Mouse (Mus musculus) thymus, postnatal 36 days (tissue): ENCODE results near the gene Wnt9a.

Experiments
- DNase-seq, 2 experiments: peaks; one replicate each; pipeline ENCODE4 v3.0.0; 2022; ENCODE audit warnings: mixed read lengths in 2 of 2

Wnt9a gene

GRCm38 (mm10) chr11:59305008-59305820, 1.5 kb upstream of the Wnt9a start:
- DNase-seq, result no peak

GRCm38 (mm10) chr11:59305821-59306215, 910 bp upstream of the Wnt9a start:
- DNase-seq, result no peak

- DNase-seq, result peak; percentile 55 to 61
These were observed 865 bp downstream of the Wnt9a start for GRCm38 (mm10) chr11:59307422-59308163.

GRCm38 (mm10) chr11:59308164-59308542, 1.4 kb downstream of the Wnt9a start:
- no peak for DNase-seq

- DNase-seq, result no peak
These were observed 1.9 kb downstream of the Wnt9a start for GRCm38 (mm10) chr11:59308625-59309024.

- DNase-seq, result no peak
These were observed 2.5 kb downstream of the Wnt9a start for GRCm38 (mm10) chr11:59309106-59309805.

- DNase-seq, result no peak
These were observed 3.2 kb downstream of the Wnt9a start for GRCm38 (mm10) chr11:59309976-59310375.

GRCm38 (mm10) chr11:59312060-59312459, 5.3 kb downstream of the Wnt9a start:
- no peak for DNase-seq

GRCm38 (mm10) chr11:59312501-59312900, 5.8 kb downstream of the Wnt9a start:
- DNase-seq, result no peak

- no peak for DNase-seq
These were observed 6.5 kb downstream of the Wnt9a start for GRCm38 (mm10) chr11:59313029-59313811.

- no peak for DNase-seq
These were observed 7.2 kb downstream of the Wnt9a start for GRCm38 (mm10) chr11:59313944-59314343.

GRCm38 (mm10) chr11:59316517-59316916, 9.8 kb downstream of the Wnt9a start:
- no peak for DNase-seq

- no peak for DNase-seq
These were observed 16.3 kb downstream of the Wnt9a start for GRCm38 (mm10) chr11:59322988-59323387.

GRCm38 (mm10) chr11:59324777-59325176, 18.0 kb downstream of the Wnt9a start:
- DNase-seq, result no peak

GRCm38 (mm10) chr11:59327625-59328024, 20.9 kb downstream of the Wnt9a start:
- DNase-seq, result no peak

- DNase-seq, result no peak
These were observed 22.9 kb downstream of the Wnt9a start for GRCm38 (mm10) chr11:59329616-59330015.

- peak; percentile 39 to 50 for DNase-seq
These were observed 23.8 kb downstream of the Wnt9a start for GRCm38 (mm10) chr11:59330560-59330959.

- DNase-seq, result no peak
These were observed 24.6 kb downstream of the Wnt9a start for GRCm38 (mm10) chr11:59331167-59331869.

- DNase-seq, result no peak
These were observed 26.2 kb downstream of the Wnt9a start for GRCm38 (mm10) chr11:59332938-59333337.

- no peak for DNase-seq
These were observed 28.4 kb downstream of the Wnt9a start for GRCm38 (mm10) chr11:59335150-59335549.

- no peak for DNase-seq
These were observed 29.2 kb downstream of the Wnt9a start for GRCm38 (mm10) chr11:59335942-59336341.

GRCm38 (mm10) chr11:59336381-59336780, 29.7 kb downstream of the Wnt9a start:
- no peak for DNase-seq
